Mouse (Mus musculus) testis, postnatal 10 days (tissue): Measurements from ENCODE around the gene C1ql4.

ENCODE experiments used
- DNase-seq: peaks from one replicate; pipeline ENCODE4 v3.0.0; 2021; ENCODE audit warnings: low spot score

C1ql4 gene

GRCm38 (mm10) chr15:99087253-99088075, at the start of gene C1ql4:
TSS of gene C1ql4 (minus strand) at chr15:99087817.
- peak; percentile 79 for DNase-seq

DNA sequence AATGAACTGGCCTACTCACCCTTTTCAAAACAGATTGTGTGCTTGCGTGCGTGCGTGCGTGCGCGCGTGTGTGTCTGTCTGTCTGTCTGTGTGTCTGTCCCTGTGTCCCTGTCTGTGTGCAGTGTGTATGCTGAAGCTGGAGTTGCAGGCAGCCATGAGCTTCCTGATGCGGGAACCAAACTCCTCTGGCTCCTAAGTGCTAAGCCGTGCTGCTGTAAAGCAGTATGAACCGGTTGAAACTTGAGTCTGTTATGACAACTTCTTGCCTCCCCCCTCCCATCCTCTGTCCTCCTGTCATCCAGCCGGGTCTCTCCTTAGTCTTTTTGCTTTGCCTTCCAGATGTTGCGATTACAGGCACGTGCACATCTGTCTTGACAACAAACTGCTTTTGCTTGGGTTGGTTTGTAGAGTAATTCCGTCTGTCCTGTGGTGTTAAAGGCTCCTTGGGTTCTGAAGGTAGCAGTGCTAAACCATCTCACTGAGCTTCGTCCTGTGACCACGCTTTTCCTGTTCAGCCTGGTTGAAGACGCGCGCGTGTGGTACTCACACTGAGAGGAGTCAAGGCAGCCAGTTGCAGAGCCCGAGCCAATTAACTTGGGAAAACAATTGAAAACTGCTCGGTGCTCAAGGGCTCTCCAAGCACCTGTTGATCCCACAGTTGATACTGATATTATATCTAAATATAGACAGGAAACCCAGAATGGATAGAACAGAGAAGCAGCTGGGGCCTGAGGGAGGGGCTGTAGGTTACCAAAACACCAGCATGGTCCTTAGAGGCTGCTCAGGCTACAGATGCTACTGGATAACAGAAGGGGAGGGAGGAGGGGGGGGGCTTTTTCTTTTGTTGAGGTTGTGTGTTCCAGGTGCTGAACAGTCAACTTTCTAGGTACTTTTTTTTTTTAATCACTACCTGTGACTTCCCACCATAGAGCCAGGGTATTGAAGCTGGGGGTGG, 42.6 kb upstream of the C1ql4 start:
- DNase-seq: no peak

- no peak for DNase-seq
These were observed 41.8 kb upstream of the C1ql4 start for GRCm38 (mm10) chr15:99129441-99129840.

- no peak for DNase-seq
These were observed 40.4 kb upstream of the C1ql4 start for GRCm38 (mm10) chr15:99127851-99128522.

DNA sequence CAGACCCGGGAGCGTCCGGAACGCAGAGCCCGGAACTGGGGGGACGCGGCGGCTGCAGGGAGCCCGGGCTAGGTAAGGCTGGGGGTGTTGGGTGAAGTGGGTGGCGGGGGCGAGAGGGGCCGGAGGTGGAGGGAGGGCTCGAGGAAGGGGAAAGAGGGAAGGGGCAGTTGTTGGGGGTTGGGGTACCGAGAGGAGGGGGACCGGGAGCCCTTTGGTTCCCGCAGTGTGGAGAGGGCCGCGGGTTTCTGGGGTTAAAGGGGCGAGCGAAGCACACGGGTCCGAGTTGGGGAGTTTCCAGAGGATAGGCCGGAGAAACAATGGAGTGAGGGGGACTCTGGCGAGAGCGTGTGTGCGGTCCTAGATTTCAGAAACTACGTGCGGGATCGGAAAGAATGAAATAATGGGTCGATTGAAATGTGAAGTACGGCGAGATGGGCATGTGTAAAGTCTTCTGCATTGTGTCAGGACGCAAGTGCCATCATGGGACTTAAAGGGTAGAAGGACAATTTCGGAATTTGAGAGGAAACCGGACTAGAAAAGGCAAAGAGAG, 39.3 kb upstream of the C1ql4 start:
- no peak for DNase-seq

DNA sequence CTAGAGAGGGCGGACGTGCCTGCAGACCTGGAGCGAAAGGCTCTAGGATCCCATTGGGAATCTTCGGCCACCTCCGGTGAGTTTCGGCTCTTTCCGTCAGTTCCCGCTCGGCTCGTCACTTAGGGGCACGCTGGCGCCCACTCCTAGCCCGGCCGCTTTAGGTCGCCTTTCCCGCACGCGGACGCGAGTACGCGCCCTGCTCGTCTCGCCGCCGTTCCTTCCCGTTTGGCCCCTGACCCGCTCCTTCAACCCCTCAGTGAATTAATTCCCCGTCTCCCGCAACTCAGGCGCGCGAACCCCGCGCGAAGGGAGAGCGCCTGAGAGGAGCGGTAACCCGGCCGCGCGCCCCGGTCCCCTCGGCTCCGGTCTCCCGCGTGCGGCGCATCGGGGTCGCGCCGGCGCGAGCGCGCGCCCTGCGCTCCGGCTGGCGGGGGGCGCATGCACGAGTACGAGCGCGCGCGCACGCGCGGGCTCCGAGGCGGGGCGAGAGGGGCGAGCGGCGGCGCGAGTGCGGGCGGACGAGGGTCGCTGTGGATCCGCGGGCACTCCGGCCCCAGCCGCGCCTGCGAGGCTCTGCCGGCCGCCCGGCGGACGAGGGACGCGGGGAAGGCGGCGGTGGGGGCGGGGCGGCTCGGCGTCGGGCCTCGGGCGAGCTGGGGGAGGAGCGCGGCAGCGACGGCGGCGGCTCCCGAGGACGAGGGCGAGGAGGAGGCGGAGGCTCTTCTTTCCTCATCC, 38.6 kb upstream of the C1ql4 start:
- peak; percentile 94 for DNase-seq

GRCm38 (mm10) chr15:99125711-99126080, 38.1 kb upstream of the C1ql4 start, which contains the start of gene Spats2:
TSS of gene Spats2 (plus strand) at chr15:99125916.
- DNase-seq: no peak

GRCm38 (mm10) chr15:99122642-99123041, 35.0 kb upstream of the C1ql4 start:
- no peak for DNase-seq

DNA sequence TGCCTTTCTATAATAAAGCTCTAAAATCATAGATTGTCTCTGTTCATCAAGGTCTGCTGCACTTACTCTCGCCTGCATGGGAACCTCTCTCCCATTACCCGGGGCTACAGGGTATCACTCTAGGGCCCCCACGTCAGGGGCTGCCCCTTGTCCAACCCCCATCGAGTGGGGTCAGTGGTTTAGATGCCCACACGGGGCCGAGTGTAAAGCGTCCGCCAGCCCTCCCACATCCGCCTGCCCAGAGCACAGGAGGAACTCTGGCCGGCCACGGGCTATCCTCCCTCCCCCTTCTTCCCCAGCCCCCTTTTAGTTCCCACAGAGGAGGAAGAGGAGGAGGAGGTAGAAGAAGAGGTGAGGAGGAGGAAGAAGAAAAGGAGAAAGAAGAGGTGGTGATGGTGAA, 33.2 kb upstream of the C1ql4 start:
- DNase-seq: no peak

GRCm38 (mm10) chr15:99116539-99116938, 28.9 kb upstream of the C1ql4 start:
- DNase-seq: no peak

DNA sequence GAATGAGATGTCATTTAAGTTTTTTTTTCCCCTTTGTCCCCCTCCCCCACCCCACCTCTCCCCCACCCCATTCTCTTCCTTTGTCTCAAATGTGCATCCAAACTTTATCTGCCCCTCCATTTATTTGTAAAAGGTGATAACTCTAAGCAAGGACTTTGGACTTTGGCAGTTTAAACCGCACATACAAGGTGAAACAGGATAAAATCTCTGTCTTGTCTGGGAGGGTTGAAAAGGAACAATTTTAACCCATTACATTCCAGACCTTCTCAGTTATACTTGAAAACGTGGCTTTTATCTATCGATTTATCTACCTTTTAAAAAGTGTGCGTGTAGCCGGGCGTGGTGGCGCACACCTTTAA, 27.4 kb upstream of the C1ql4 start:
- no peak for DNase-seq

DNA sequence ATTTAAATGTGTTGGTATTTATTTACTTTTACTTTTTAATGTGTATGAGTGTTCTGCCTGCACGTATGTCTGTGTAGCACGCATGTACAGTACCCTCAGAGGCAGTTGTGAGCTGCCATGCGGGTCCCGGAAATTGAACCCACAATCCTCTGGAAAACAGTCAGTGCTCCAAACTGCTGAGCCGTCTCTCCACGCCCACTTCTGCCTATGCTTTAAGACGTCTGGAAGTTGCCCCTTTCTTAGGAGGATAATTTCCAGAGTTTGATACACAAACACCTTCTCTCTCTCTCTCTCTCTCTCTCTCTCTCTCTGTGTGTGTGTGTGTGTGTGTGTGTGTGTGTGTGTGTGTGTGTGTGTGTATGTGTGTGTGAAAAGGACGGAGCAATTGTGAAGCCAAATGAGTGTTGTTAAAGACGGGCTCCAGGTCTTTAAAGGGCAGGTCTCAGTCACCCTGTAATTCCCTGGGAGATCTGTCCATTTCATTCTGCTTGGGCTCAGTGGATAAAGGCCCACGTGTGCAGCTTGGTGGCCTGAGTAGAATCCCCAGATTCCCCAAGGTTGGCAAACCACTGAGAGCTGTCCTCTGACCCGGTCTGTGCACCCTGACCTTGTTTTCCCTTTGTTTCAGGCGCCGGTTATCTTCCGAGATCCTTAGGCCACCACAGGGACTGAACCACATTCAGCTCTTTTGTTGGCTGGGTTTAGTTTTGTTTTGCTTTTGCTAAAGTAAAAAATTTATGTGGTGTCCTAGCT, 26.9 kb upstream of the C1ql4 start:
- no peak for DNase-seq

GRCm38 (mm10) chr15:99113396-99113975, 25.9 kb upstream of the C1ql4 start:
- peak; percentile 61 for DNase-seq

GRCm38 (mm10) chr15:99112843-99113395, 25.3 kb upstream of the C1ql4 start:
- DNase-seq: no peak

DNA sequence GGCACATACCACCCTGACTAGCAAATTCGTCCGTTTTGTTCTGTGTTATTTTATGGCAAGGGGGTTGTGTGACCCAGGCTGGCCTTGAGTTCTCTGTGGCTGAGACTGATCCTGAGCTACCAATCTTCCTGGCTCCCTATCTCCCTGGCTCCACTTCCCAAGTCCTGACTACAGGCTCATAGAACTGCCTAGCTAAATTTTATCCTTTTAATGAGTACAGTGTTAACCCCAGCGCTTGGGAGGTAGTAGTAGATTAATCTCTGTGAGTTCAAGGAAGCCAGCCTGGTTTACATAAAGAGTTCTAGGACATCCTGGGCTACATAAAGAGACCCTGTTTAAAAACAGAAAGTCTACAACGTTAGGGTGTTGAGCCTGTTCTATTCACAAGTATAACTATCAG, 24.2 kb upstream of the C1ql4 start:
- no peak for DNase-seq

GRCm38 (mm10) chr15:99111139-99111538, 23.5 kb upstream of the C1ql4 start:
- DNase-seq: no peak

DNA sequence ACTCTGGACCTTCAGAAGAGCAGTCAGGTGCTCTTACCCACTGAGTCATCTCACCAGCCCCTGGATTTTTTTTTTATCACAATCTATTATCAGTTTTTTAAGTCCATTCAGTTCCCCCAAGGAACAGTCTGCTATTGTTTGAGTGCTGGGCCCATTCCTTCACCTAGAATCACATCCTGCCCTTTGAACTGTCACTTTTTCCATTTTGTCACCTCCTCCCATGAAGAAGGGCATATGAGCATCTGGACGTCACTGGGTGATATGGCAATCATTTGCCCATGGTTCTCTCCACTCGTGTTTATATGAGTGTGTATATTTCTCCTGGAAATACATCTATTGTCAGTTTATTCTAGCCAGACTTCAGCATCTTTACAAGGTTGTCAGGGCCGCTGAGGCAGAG, 20.2 kb upstream of the C1ql4 start:
- no peak for DNase-seq

GRCm38 (mm10) chr15:99105238-99105637, 17.6 kb upstream of the C1ql4 start:
- no peak for DNase-seq

- DNase-seq: no peak
These were observed 12.4 kb upstream of the C1ql4 start for GRCm38 (mm10) chr15:99099984-99100383.

- DNase-seq: peak; percentile 80
These were observed 11.5 kb upstream of the C1ql4 start for GRCm38 (mm10) chr15:99099139-99099556.
